Mouse (Mus musculus) brain, embryonic 14.5 days (tissue): ENCODE results near the gene Carns1. TPM values are rescaled to one million over a fixed set of nuclear protein-coding genes. Genes with fewer than 3 reads are reported as not detected.

Experiments
- DNase-seq: peaks from one replicate; pipeline ENCODE4 v3.0.0-alpha.2; 2011; ENCODE audit warnings: low read depth
- CTCF ChIP-seq: fragments of 200-500 bp; IDR thresholded peaks from 2 replicates; pipeline ENCODE4 v1.5.1; 2012; ENCODE audit warnings: inconsistent platforms, mild to moderate bottlenecking, moderate library complexity, borderline replicate concordance; ENCODE audit not compliant: insufficient read depth, insufficient read length; ENCODE audit errors: extremely low read depth
- POLR2A ChIP-seq: fragments of 200-500 bp; IDR thresholded peaks from 2 replicates; pipeline ENCODE4 v1.6.1; 2012; ENCODE audit warnings: mild to moderate bottlenecking, inconsistent platforms, borderline replicate concordance; ENCODE audit not compliant: poor library complexity, insufficient read depth, insufficient read length, severe bottlenecking; ENCODE audit errors: extremely low read depth
- polyA plus RNA-seq: library from polyadenylated mRNA; depleted of rRNA; stranded (reverse); fragments of >200 nt; gene quantifications from 2 replicates; pipeline ENCODE4 v1.2.3, GENCODE M21; 2012

Carns1 gene
- polyA plus RNA-seq, 1 experiment: 4.3 TPM

GRCm38 (mm10) chr19:4196548-4196947 is 21.3 kb upstream of the Carns1 start:
- TF ChIP-seq POLR2A (no peak), CTCF (no peak)
- no peak for DNase-seq

GRCm38 (mm10) chr19:4196048-4196447 is 20.8 kb upstream of the Carns1 start:
- TF ChIP-seq POLR2A (no peak), CTCF (no peak)
- DNase-seq: no peak

- TF ChIP-seq CTCF (no peak), POLR2A (no peak)
- peak; percentile 51 for DNase-seq
Measured at GRCm38 (mm10) chr19:4194776-4195650, 19.7 kb upstream of the Carns1 start.

- no peak for DNase-seq
- TF ChIP-seq POLR2A: no peak
- TF ChIP-seq CTCF: no peak
Measured at GRCm38 (mm10) chr19:4194021-4194724, 18.9 kb upstream of the Carns1 start.

DNA sequence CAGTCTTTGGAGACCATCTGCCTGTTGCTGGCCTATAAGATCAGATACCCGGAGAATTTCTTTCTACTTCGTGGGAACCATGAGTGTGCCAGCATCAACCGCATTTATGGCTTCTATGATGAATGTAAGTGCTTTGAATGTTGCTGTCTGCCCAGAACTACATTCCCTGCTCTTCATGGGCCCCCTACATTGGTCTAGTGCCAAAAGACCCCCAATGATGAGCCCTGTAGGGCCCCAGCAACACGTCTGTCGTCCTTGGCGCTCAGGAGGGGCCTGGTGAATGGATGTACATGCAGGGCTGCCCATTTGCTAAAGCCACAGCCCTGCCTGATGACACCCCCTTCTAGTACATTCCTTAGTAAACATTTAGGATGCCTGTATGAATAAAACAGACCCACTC is 17.9 kb upstream of the Carns1 start:
- TF ChIP-seq POLR2A: no peak
- no peak for TF ChIP-seq CTCF
- DNase-seq: no peak

- DNase-seq: peak; percentile 48
- TF ChIP-seq CTCF (no peak), POLR2A (no peak)
Measured at GRCm38 (mm10) chr19:4192251-4192985, 17.1 kb upstream of the Carns1 start.

- peak; percentile 70; the same call in 1 of the 2 replicates for TF ChIP-seq CTCF
- peak; percentile 96 for TF ChIP-seq POLR2A
- DNase-seq: peak; percentile 97
Measured at GRCm38 (mm10) chr19:4191528-4192250, 16.4 kb upstream of the Carns1 start, which contains the start of gene Ppp1ca. Gene Ppp1ca, plus strand, starts transcription at chr19:4192065.

GRCm38 (mm10) chr19:4190831-4191334 is 15.6 kb upstream of the Carns1 start, which contains the start of gene Tbc1d10c:
Gene Tbc1d10c, minus strand, starts transcription at chr19:4191284.
- TF ChIP-seq CTCF (no peak), POLR2A (no peak)
- no peak for DNase-seq

DNA sequence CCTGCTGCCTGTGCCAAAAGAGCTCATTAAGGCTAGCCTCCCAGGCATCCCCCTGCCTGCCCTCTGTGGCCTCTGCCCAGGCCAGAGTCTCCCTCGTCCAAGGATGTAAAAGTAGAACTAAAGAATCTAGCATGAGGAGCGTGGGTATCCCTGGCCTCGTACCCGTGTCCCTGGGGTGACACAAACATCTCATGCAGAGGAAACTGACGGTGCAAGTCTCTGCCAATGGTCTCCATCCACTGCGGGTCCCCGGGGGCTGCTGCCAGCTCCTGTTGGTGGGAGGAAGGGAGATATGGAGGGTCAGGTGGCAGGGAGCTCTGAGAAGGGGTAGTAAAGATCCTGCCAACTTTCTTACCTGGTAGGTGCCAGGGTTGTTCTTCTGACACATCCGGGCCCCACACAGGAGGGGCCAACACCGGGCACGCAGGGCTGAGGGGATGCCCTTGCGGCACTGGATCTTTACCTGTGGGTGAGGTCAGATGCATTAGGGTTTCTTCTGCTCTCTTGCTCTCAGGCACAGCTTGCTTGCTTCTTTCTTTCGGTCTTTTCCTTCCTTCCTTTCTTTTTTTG is 13.9 kb upstream of the Carns1 start:
- TF ChIP-seq CTCF (no peak), POLR2A (no peak)

DNA sequence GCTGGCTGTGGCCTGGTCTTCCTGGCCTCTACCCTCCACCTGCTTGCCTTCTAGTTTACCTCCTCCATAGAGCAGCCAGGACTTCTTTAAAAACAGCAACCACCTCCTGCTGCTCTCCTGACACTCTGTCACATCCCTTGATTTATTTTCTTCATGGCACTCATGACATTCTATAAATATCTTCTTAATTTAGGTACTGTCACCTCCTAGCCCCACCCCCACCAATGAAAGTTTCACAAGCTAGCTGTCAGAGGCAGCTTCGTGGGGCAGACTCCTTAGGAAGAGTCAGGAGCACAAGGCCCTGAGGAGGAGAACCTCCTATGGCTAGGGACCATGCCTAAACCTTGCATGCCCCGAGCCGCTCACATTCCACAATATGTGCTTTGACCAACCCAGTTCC is 12.0 kb upstream of the Carns1 start:
- no peak for DNase-seq
- TF ChIP-seq CTCF (no peak), POLR2A (no peak)

More for the DNA sequence above, 13.9 kb upstream of the Carns1 start:
- DNase-seq: no peak
